Mouse (Mus musculus): ENCODE data around the gene Prom1.
A peak's percentile ranks its signal among the peaks of the same experiment; 100 is the strongest.

Gene Prom1

GRCm38 (mm10) chr5:43971156-43971555 is 130.7 kb downstream of the Prom1 start:
- DNase-seq, result no peak

- DNase-seq, result no peak
Measured at GRCm38 (mm10) chr5:43970532-43970931, 131.3 kb downstream of the Prom1 start.

GRCm38 (mm10) chr5:43968634-43969033 is 133.2 kb downstream of the Prom1 start:
- no peak for DNase-seq

- DNase-seq, result no peak
Measured at GRCm38 (mm10) chr5:43961056-43961455, 140.8 kb downstream of the Prom1 start.

- DNase-seq, result no peak
Measured at GRCm38 (mm10) chr5:43959884-43960440, 141.9 kb downstream of the Prom1 start.

GRCm38 (mm10) chr5:43953241-43953640 is 148.6 kb downstream of the Prom1 start:
- DNase-seq, result no peak

- DNase-seq, result peak; percentile 19
Measured at GRCm38 (mm10) chr5:43948748-43949275, 153.0 kb downstream of the Prom1 start.

- DNase-seq, result peak; percentile 92
Measured at GRCm38 (mm10) chr5:43948111-43948743, 153.6 kb downstream of the Prom1 start.

- DNase-seq, result no peak
Measured at GRCm38 (mm10) chr5:43947330-43947977, 154.4 kb downstream of the Prom1 start.

All from kidney, adult 11 months (tissue).